Mouse (Mus musculus) erythroblast, embryonic 14.5 days (primary cell): ENCODE results near the gene Vsx2.

Experiments
- GATA1 ChIP-seq: IDR thresholded peaks from 2 replicates; pipeline ENCODE4 v1.6.1; 2012; ENCODE audit warnings: low read length, inconsistent platforms, mixed read lengths
- TAL1 ChIP-seq: IDR thresholded peaks from 3 replicates; pipeline ENCODE4 v1.6.1; 2012; ENCODE audit warnings: low read length, inconsistent platforms, mixed read lengths

DNA sequence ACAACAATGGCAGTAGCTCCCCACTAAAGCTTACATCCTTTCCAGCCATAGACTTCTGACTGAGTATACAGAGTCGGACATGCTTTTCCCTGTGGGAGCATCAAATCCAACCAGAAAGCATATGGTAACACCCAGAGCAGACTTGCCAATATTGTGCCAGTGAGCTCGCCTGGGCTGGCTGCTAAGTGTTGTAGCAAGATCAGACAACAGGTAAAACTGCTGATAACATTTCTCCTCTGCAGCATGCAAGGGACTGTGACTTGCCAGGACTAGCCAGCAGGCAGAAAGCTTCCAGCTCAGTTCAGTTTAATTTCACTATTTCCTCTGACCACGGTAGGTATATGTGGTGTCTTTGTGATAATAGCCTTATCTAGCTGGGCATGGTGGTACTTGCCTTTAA lies 62.3 kb downstream of the Vsx2 start:
- TF ChIP-seq TAL1, result no peak
- TF ChIP-seq GATA1, result no peak
